Mouse (Mus musculus): Measurements from ENCODE around the gene Proser2.

Gene Proser2

GRCm38 (mm10) chr2:6129555-6130355 is at the start of gene Proser2:
Proser2 (minus strand) TSS chr2:6130211.
- in situ Hi-C loops (cut with MboI), result no loop called here

DNA sequence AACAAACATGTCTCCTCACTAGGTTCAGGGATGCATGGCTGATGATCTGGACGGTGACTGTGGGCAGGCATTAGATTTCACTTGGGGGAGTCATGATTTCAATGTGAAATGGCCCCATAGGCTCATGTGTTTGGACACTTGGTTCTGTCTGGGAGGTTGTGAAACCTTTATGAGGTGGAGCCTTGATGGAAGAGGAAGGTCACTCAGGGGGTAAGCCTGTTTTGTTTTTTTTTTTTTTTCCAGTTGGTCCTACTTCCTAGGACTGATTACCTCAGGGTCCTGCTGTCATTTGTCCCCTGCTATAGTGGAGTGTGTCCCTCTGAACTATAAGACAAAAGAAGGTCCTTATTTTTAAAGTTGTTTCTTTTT is 49.7 kb upstream of the Proser2 start:
- in situ Hi-C loops (cut with MboI), result no loop called here

GRCm38 (mm10) chr2:6178901-6179748 is 49.1 kb upstream of the Proser2 start:
- in situ Hi-C loops (cut with MboI), result no loop called here

GRCm38 (mm10) chr2:6173013-6173412 is 43.0 kb upstream of the Proser2 start:
- in situ Hi-C loops (cut with MboI), result no loop called here

DNA sequence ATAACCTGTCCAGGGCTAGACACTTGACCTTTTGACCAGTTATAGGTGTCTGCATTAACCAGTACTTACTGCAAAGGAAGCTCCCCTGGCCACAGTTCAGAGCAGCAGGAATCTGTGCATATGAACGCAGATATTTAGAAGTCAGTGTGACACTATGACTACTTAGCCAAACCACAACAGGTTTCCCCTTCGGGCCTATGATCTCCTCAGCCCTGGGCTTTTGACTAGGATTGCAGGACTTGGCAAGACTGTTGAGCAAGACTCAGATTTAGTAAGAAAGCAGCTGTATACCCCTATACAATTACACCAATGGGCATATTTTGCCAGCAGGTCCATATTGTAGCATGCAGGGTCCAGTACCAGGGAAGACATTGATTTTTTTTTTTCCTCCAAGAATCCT is 38.5 kb upstream of the Proser2 start:
- in situ Hi-C loops (cut with MboI), result no loop called here

DNA sequence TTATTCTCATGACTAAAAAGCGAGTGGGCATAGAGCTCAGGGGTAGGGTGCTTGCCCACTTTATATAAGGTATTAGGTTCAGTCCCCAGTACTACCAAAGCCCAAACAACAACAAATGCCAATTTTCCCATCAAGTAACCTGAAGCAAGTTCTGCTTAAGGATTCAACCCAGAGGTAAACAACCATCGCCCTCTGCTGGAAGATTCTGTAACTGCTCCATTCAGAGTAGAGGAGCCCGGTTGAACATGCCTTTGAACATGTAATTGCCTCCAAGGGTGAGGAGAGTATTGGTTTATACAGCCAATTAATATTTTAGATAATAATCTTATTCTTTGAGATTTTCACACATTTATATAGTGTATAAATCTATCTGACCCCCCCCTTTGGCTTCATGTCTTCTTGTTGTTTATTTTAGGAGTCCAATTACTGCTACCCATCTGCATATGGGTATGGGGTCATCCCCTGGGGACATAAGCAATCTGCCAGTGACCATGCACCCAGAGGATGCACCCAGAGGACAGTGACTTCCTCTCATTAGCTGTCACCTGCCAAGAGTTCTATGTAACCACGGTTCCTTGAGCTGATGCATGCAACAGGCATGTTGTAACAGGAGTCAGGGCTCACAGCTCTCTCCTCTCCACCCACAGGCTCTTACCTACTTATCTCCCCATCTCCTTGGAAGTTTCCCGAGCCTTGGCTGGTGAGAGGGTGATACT is 38.0 kb upstream of the Proser2 start:
- in situ Hi-C loops (cut with MboI), result no loop called here

DNA sequence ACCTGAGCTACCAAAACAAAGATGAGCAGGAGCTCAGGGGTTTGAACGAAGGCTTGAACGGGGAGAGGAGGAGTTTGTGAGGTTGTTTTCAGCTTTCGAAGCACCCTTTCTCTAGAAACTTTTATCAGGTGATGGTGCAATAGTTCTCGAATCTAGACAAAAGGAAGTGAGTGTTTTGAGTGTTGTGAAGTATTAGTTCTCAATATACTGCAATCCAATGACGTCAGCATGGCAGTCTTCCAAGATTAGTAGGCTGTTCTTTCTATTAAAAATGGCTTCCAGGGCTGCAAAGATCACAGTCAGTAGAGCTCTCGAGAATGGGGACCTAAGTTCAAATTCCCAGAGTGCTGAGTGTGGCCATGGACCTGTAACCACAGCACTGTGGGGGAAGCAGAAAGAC is 35.8 kb upstream of the Proser2 start:
- in situ Hi-C loops (cut with MboI), result no loop called here

DNA sequence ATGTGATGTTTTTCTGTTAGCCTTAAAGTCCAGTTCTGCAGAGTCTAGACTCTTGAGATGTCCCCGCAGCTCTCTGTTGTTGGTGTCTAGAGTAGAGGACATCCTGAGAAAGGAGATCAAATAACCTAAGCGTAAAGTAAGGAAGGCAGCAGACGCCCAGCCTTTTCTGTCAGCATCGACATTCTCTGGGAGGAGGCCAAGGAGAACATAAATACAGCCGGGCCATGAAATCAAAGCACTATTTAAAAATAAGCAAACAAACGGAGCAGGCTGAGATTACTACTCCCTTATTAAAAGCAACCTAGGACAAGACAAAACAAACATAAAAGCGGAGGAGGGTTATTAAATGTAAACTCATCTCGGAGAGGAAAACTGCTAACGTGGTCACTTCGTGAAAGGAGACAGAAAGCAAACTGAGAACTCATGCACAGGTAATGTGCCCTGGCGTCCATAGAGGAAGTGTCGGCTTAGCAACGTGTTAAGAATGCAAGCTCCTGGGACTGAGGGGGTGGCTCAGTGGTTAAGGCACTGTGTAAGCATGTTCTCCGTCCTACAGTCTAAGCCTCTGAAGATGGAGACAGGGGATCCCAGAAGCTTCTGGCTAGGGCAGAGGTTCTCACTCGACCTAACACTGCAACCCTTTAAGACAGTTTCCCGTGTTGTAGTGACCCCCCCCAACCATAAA is 34.7 kb upstream of the Proser2 start:
- in situ Hi-C loops (cut with MboI), result no loop called here

DNA sequence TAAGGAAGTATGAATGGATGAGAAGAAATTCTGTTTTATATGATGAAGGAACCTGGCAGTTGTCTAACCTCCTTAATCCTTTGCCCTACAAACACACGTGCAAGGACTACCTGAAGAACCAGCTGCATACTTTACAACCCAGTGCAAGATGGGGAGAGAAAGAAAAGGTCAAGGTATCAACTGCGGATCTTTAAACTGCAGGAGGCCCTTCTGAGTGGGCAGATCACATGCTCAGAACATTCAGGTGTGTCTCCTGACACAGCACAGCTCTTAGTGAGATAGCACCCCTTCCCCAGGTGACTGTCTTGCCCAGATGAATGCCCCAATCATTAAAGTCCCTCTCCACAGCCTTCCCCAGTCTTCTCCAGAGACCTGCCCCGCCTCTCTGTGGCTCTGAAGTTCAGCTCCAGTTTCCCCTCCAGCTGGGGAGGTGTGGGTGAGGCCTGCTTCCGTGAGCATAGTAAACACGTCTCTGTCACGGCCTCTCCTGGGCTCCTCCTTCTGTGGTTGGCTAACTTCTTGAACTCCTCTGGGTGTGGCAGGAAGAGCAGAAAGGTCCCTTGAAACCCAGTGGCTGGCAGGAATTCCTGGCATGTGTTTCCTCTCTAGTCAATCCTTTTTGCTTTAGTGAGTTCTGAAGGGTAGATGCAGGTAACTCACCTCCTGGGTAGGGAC is 32.5 kb upstream of the Proser2 start:
- in situ Hi-C loops (cut with MboI), result no loop called here

DNA sequence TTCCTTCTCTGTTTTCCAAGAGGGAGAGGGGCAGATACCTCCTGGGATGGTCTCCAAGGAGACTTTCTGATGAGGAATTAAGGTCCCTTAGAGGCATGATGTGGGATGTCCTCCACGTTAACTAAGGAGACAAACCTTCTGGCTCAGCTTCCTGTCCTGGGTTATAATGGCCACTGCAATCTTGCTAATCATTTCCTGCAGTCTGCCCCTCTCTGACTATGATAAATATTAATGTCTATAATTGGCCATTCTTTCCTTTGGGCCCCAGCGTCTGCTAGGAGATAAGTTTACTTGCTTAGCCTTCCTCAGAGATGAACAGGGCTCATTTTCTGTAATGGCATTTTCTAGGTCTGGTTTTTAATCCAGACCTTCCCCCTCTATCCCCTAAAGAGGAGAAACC is 29.7 kb upstream of the Proser2 start:
- in situ Hi-C loops (cut with MboI), result no loop called here

DNA sequence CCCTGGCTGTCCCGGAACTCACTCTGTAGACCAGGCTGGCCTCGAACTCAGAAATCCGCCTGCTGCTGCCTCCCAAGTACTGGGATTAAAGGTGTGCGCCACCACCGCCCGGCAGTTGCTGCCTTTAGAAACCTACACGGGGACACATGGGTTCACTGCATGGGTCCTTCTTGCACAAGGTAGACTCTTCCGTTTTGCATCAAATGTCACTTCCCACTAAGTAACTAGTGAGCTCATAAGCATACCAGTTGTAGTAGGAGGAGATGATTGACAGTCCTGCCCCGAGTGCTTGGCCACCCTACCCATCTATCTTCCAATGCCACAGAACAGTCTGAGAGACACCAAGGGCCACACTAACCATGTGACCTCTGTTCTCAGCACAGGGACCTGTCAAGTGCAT is 29.2 kb upstream of the Proser2 start:
- in situ Hi-C loops (cut with MboI), result no loop called here

GRCm38 (mm10) chr2:6157635-6158034 is 27.6 kb upstream of the Proser2 start:
- in situ Hi-C loops (cut with MboI), result no loop called here

DNA sequence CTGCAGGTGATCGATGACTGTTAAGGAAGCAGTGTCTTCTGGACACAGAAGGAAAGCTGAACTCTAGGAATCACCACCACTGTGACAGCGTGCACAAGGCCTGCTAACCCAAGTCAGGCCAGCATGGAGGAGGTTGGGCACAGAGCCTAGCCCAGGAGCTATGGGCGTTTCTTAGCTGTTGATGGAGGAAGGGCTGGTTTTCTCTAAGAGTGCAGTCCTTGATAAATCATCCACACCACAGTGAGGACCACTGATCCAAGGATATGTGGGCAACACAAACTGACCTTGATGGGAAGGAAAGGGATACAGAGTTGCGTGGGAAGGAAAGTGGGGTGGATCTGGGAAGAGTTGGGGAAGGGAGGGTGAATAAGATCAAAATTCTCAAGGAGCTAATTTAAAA is 27.2 kb upstream of the Proser2 start:
- in situ Hi-C loops (cut with MboI), result no loop called here

GRCm38 (mm10) chr2:6149801-6150200 is 19.8 kb upstream of the Proser2 start:
- in situ Hi-C loops (cut with MboI), result no loop called here

GRCm38 (mm10) chr2:6146901-6147300 is 16.9 kb upstream of the Proser2 start:
- in situ Hi-C loops (cut with MboI), result no loop called here

- in situ Hi-C loops (cut with MboI), result no loop called here
Measured at GRCm38 (mm10) chr2:6146257-6146656, 16.2 kb upstream of the Proser2 start.

GRCm38 (mm10) chr2:6145611-6146010 is 15.6 kb upstream of the Proser2 start:
- in situ Hi-C loops (cut with MboI), result no loop called here

- in situ Hi-C loops (cut with MboI), result no loop called here
Measured at GRCm38 (mm10) chr2:6142915-6143654, 13.1 kb upstream of the Proser2 start.

- in situ Hi-C loops (cut with MboI), result no loop called here
Measured at GRCm38 (mm10) chr2:6140572-6141161, 10.7 kb upstream of the Proser2 start.

- in situ Hi-C loops (cut with MboI), result no loop called here
Measured at GRCm38 (mm10) chr2:6133871-6134270, 3.9 kb upstream of the Proser2 start.
